Mouse (Mus musculus) spleen, adult 2 months (tissue): ENCODE data around the gene Rnf38.

Experiments used
- CTCF ChIP-seq: fragments of 200-500 bp; IDR thresholded peaks from 2 replicates; pipeline ENCODE4 v1.5.1; 2011; ENCODE audit warnings: mild to moderate bottlenecking, inconsistent platforms; ENCODE audit not compliant: insufficient read depth, insufficient read length, insufficient replicate concordance; ENCODE audit errors: extremely low read depth
- POLR2A ChIP-seq: fragments of 200-500 bp; IDR thresholded peaks from 2 replicates; pipeline ENCODE4 v1.6.1; 2011; ENCODE audit warnings: low read depth, low read length, inconsistent platforms

- TF ChIP-seq CTCF = no peak
- TF ChIP-seq POLR2A = no peak
These were observed 33.8 kb upstream of the Rnf38 start for GRCm38 (mm10) chr4:44267437-44267836.
